Mouse (Mus musculus): ENCODE measurements around the gene Rxfp2. TPM values are rescaled to one million over a fixed set of nuclear protein-coding genes. Genes with fewer than 3 reads are reported as not detected.

Rxfp2 gene
- total and polyA plus RNA-seq, 3 experiments: not detected

DNA sequence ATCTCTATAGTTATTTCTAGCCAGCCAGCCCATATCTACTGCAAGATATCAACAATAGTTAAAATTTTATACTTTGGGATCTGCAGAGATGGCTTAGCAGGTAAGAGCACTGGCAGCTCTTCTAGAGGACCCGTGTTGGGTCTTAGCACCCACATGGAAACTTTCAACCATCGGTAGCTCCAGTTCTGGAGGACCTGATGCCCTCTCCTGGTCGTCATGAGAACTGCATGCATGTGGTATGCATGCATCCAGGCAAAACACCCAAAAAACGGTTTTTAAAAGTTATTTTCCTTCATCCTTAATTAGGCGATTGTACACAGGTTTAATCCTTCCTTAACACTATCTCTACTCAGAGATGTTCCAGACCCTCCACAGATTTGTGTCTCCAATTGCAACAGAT lies 40.4 kb downstream of the Rxfp2 start:
- Histone ChIP-seq H3K9me3 (replicated peaks; ENCODE audit: low read length) (peaks cover 68% of the 10 kb centered on the region), H3K79me2 (replicated peaks; ENCODE audit: control insufficient read depth, extremely low read depth, insufficient read depth, poor library complexity, severe bottlenecking) (no peaks in the 10 kb centered on the region), H3K27ac (ENCODE audit: insufficient read depth, low read depth) (no peak overlapping the region), H3K9ac (ENCODE audit: insufficient read depth, low read depth) (no peak overlapping the region), H3K27me3 (replicated peaks) (no peaks in the 10 kb centered on the region), H3K4me3 (replicated peaks in 1 of 3; ENCODE audit: low read depth in 2 of 3, low read length in 2 of 3, poor library complexity in 1 of 3) (no peak overlapping the region), H3K36me3 (replicated peaks in 1 of 2; ENCODE audit: control insufficient read depth in 1 of 2, insufficient read depth in 1 of 2, low read length in 1 of 2) (no peaks in the 10 kb centered on the region), H3K4me2 (ENCODE audit: insufficient read depth, low read depth, poor library complexity, severe bottlenecking) (no peak overlapping the region), H3K4me1 (ENCODE audit: control insufficient read depth in 1 of 2, insufficient read depth in 2 of 2) (no peaks in the 10 kb centered on the region)
- TF ChIP-seq MEF2A (IDR thresholded peaks at IDR 0.05; ENCODE audit: borderline replicate concordance, low read depth, low read length) (no peak), POLR2A (IDR thresholded peaks at IDR 0.05; ENCODE audit: low read depth, low read length) (no peak), UBTF (IDR thresholded peaks at IDR 0.05; ENCODE audit: low read depth, low read length) (no peak), JUN (IDR thresholded peaks at IDR 0.05; ENCODE audit: insufficient read depth, low read depth, low read length) (no peak), TBP (conservative IDR thresholded peaks at IDR 0.05; ENCODE audit: low read depth, low read length) (no peak)
- no peak for DNase-seq (ENCODE audit: extremely low read depth)
- dilution Hi-C loops (cut with MboI; ENCODE audit: extremely low pct_ligation_motif_present, extremely low pct_unique_long_range_greater_than_20kb, low sequenced_read_pairs): no loop called here
- in situ Hi-C loops (cut with MboI; ENCODE audit: low pct_ligation_motif_present, low pct_unique_long_range_greater_than_20kb, low sequenced_read_pairs): no loop called here

DNA sequence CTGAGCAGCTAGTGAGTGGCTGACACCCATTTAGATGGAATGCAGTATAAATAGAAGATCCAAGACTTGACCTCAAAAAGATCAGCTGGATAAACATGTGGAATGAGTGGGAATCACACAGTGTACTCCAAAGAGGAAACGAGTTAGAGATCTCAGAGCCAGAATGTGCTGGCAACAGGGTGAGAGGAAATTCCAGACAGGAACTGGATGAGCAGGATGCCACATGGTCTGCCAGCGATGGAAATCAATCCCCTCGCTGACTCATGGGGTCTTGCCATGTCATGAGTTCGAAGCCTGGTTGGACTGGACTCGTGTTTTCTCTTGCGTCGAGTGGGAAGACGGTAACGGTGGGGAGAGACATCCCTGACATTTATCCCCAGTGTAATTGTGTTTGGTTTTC lies 41.0 kb downstream of the Rxfp2 start:
- Histone ChIP-seq H3K79me2 (replicated peaks; ENCODE audit: control insufficient read depth, extremely low read depth, insufficient read depth, poor library complexity, severe bottlenecking) (no peaks in the 10 kb centered on the region), H3K36me3 (replicated peaks in 1 of 2; ENCODE audit: control insufficient read depth in 1 of 2, insufficient read depth in 1 of 2, low read length in 1 of 2) (no peaks in the 10 kb centered on the region), H3K4me2 (ENCODE audit: insufficient read depth, low read depth, poor library complexity, severe bottlenecking) (no peak overlapping the region), H3K27me3 (replicated peaks) (no peaks in the 10 kb centered on the region), H3K4me1 (ENCODE audit: control insufficient read depth in 1 of 2, insufficient read depth in 2 of 2) (no peaks in the 10 kb centered on the region), H3K4me3 (replicated peaks in 1 of 3; ENCODE audit: low read depth in 2 of 3, low read length in 2 of 3, poor library complexity in 1 of 3) (no peak overlapping the region), H3K9ac (ENCODE audit: insufficient read depth, low read depth) (no peak overlapping the region), H3K27ac (ENCODE audit: insufficient read depth, low read depth) (no peak overlapping the region), H3K9me3 (replicated peaks; ENCODE audit: low read length) (peaks cover 67% of the 10 kb centered on the region)
- dilution Hi-C loops (cut with MboI; ENCODE audit: extremely low pct_ligation_motif_present, extremely low pct_unique_long_range_greater_than_20kb, low sequenced_read_pairs): no loop called here
- no peak for DNase-seq (ENCODE audit: extremely low read depth)
- in situ Hi-C loops (cut with MboI; ENCODE audit: low pct_ligation_motif_present, low pct_unique_long_range_greater_than_20kb, low sequenced_read_pairs): no loop called here
- TF ChIP-seq POLR2A (IDR thresholded peaks at IDR 0.05; ENCODE audit: low read depth, low read length): no peak

DNA sequence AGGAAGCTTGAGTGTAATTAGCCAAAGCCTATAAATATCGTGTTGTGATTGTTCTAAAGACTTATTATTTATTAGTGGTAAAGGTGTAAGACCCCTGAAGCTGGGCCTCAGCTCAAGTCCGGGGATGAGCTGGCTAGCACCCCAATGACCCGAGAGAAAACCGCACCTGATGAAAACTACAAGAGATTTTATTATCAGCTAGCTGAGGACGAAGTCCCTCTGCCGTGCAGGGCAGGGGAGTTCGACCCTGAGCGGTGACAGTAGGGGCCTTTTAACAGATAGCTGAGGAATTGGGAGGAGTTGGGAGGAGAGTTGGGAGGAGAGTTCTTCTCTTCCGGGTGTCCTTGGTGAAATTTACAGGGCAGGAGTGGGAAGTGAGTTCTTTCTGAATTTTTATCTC lies 42.6 kb downstream of the Rxfp2 start:
- H3K27ac ChIP-seq (ENCODE audit: insufficient read depth, low read depth): no peak overlapping the region
- dilution Hi-C loops (cut with MboI; ENCODE audit: extremely low pct_ligation_motif_present, extremely low pct_unique_long_range_greater_than_20kb, low sequenced_read_pairs): no loop called here
- no peaks in the 10 kb centered on the region for H3K79me2 ChIP-seq (replicated peaks; ENCODE audit: control insufficient read depth, extremely low read depth, insufficient read depth, poor library complexity, severe bottlenecking)
- no peak for DNase-seq (ENCODE audit: extremely low read depth)
- no peaks in the 10 kb centered on the region for H3K27me3 ChIP-seq (replicated peaks)
- no peaks in the 10 kb centered on the region for H3K4me1 ChIP-seq (ENCODE audit: control insufficient read depth in 1 of 2, insufficient read depth in 2 of 2)
- peaks cover 64% of the 10 kb centered on the region for H3K9me3 ChIP-seq (replicated peaks; ENCODE audit: low read length)
- no peak overlapping the region for H3K4me2 ChIP-seq (ENCODE audit: insufficient read depth, low read depth, poor library complexity, severe bottlenecking)
- no peaks in the 10 kb centered on the region for H3K36me3 ChIP-seq (replicated peaks in 1 of 2; ENCODE audit: control insufficient read depth in 1 of 2, insufficient read depth in 1 of 2, low read length in 1 of 2)
- in situ Hi-C loops (cut with MboI; ENCODE audit: low pct_ligation_motif_present, low pct_unique_long_range_greater_than_20kb, low sequenced_read_pairs): no loop called here
- no peak overlapping the region for H3K9ac ChIP-seq (ENCODE audit: insufficient read depth, low read depth)
- TF ChIP-seq IRF4 (IDR thresholded peaks at IDR 0.05; ENCODE audit: low read depth, low read length) (no peak), NELFE (IDR thresholded peaks at IDR 0.05; ENCODE audit: low read depth, low read length) (no peak), E2F4 (IDR thresholded peaks at IDR 0.05; ENCODE audit: insufficient replicate concordance, low read depth, low read length) (no peak)
- no peak overlapping the region for H3K4me3 ChIP-seq (replicated peaks in 1 of 3; ENCODE audit: low read depth in 2 of 3, low read length in 2 of 3, poor library complexity in 1 of 3)
